Mouse (Mus musculus): ENCODE measurements around the gene Ndufv3. TPM values are rescaled to one million over a fixed set of nuclear protein-coding genes. Genes with fewer than 3 reads are reported as not detected.

The Ndufv3 gene
- total and polyA plus RNA-seq, 3 experiments = 158 to 1,046 (median 189) TPM

GRCm38 (mm10) chr17:31535871-31536629 lies 16.1 kb downstream of the Ndufv3 start:
- Histone ChIP-seq H3K4me1 (ENCODE audit: control insufficient read depth in 1 of 2, insufficient read depth in 2 of 2, low read length in 2 of 2) (no peaks in the 10 kb centered on the region), H3K79me2 (ENCODE audit: control insufficient read depth, insufficient read depth, low read length, poor library complexity) (no peaks in the 10 kb centered on the region), H3K36me3 (ENCODE audit: control insufficient read depth in 1 of 2, insufficient read depth in 2 of 2, low read length in 2 of 2) (no peaks in the 10 kb centered on the region), H3K9ac (ENCODE audit: control insufficient read depth, low read depth, low read length, poor library complexity, severe bottlenecking) (no peak overlapping the region), H3K4me3 (ENCODE audit: control insufficient read depth in 1 of 2, insufficient read depth in 1 of 2, low read depth in 2 of 2, low read length in 2 of 2) (no peak overlapping the region), H3K27ac (ENCODE audit: control insufficient read depth, low read depth, low read length) (no peak overlapping the region), H3K27me3 (ENCODE audit: control insufficient read depth in 1 of 2, insufficient read depth in 2 of 2, low read length in 2 of 2) (0 out of 4 replicates have a peak, but pooled peaks cover 0 to 1% of the 10 kb centered on the region in 2 experiments), H3K9me3 (replicated peaks; ENCODE audit: insufficient read depth, low read length) (no peaks in the 10 kb centered on the region)
- TF ChIP-seq HCFC1 (IDR thresholded peaks at IDR 0.05; ENCODE audit: low read depth, low read length) (no peak), GABPA (IDR thresholded peaks at IDR 0.05; ENCODE audit: low read depth, low read length) (no peak), POLR2AphosphoS2 (IDR thresholded peaks at IDR 0.05; ENCODE audit: low read length) (no peak), USF2 (IDR thresholded peaks at IDR 0.05; ENCODE audit: borderline replicate concordance in 1 of 2, insufficient read depth in 1 of 2, low read depth in 1 of 2, low read length in 2 of 2) (no peak), TCF12 (IDR thresholded peaks at IDR 0.05; ENCODE audit: low read depth, low read length) (no peak), BHLHE40 (IDR thresholded peaks at IDR 0.05; ENCODE audit: borderline replicate concordance, low read depth, low read length) (no peak), MXI1 (IDR thresholded peaks at IDR 0.05; ENCODE audit: low read depth, low read length) (no peak), USF1 (IDR thresholded peaks at IDR 0.05; ENCODE audit: low read depth, low read length) (no peak), TAL1 (IDR thresholded peaks at IDR 0.05; ENCODE audit: low read length) (no peak), ZNF384 (IDR thresholded peaks at IDR 0.05; ENCODE audit: low read depth, low read length) (no peak), ETS1 (IDR thresholded peaks at IDR 0.05; ENCODE audit: low read depth, low read length) (no peak), NELFE (IDR thresholded peaks at IDR 0.05; ENCODE audit: low read depth, low read length) (no peak), MEF2A (IDR thresholded peaks at IDR 0.05; ENCODE audit: extremely low read depth, insufficient replicate concordance, low read depth, low read length, poor library complexity, severe bottlenecking) (no peak), RAD21 (IDR thresholded peaks at IDR 0.05; ENCODE audit: low read depth, low read length) (no peak), NRF1 (IDR thresholded peaks at IDR 0.05; ENCODE audit: insufficient read depth, low read depth, low read length, poor library complexity, severe bottlenecking) (no peak)
- no peak for DNase-seq (ENCODE audit: low read depth, low spot score)

- Histone ChIP-seq H3K27ac (ENCODE audit: control insufficient read depth, low read depth, low read length) (no peak overlapping the region), H3K9ac (ENCODE audit: control insufficient read depth, low read depth, low read length, poor library complexity, severe bottlenecking) (no peak overlapping the region), H3K36me3 (ENCODE audit: control insufficient read depth in 1 of 2, insufficient read depth in 2 of 2, low read length in 2 of 2) (no peaks in the 10 kb centered on the region), H3K4me1 (ENCODE audit: control insufficient read depth in 1 of 2, insufficient read depth in 2 of 2, low read length in 2 of 2) (no peaks in the 10 kb centered on the region), H3K4me3 (ENCODE audit: control insufficient read depth in 1 of 2, insufficient read depth in 1 of 2, low read depth in 2 of 2, low read length in 2 of 2) (no peak overlapping the region), H3K79me2 (ENCODE audit: control insufficient read depth, insufficient read depth, low read length, poor library complexity) (no peaks in the 10 kb centered on the region), H3K27me3 (ENCODE audit: control insufficient read depth in 1 of 2, insufficient read depth in 2 of 2, low read length in 2 of 2) (0 out of 4 replicates have a peak, but pooled peaks cover 0 to 1% of the 10 kb centered on the region in 2 experiments), H3K9me3 (replicated peaks; ENCODE audit: insufficient read depth, low read length) (no peaks in the 10 kb centered on the region)
- no peak for DNase-seq (ENCODE audit: low read depth, low spot score)
- no peak for TF ChIP-seq NELFE (IDR thresholded peaks at IDR 0.05; ENCODE audit: low read depth, low read length)
- no peak for TF ChIP-seq POLR2A (IDR thresholded peaks at IDR 0.05; ENCODE audit: control insufficient read depth in 1 of 2, insufficient read depth in 1 of 2, low read depth in 1 of 2, low read length in 2 of 2, poor library complexity in 1 of 2)
- TF ChIP-seq CHD1 (IDR thresholded peaks at IDR 0.05; ENCODE audit: low read depth, low read length) = no peak
- no peak for TF ChIP-seq NRF1 (IDR thresholded peaks at IDR 0.05; ENCODE audit: insufficient read depth, low read depth, low read length, poor library complexity, severe bottlenecking)
- no peak for TF ChIP-seq RAD21 (IDR thresholded peaks at IDR 0.05; ENCODE audit: low read depth, low read length)
Observed at GRCm38 (mm10) chr17:31540101-31540500, 20.2 kb downstream of the Ndufv3 start.

Measured in MEL (cell line).